Comparison of ENCODE assay signal across 8 mouse cellular contexts in the genomic region with DNA sequence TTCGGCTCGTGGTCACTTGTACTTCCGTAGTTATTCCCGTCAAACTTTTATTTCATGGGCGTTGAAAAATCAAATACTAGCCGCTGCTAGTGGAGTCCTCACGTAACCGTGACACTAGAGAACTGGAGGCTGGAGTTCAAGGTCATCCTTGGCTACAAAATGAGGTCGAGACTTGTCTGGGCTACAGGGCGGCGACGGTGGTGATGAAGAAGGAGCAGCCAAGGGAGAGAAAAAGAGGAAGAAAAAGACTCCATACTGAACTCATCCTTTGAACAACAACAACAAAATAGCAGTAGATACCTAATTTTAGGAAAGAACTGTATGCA. TPM values are rescaled to one million over a fixed set of nuclear protein-coding genes. Genes with fewer than 3 reads are reported as not detected.
DNase-seq lines count a peak whose midpoint lies in the region; ATAC-seq and TF ChIP-seq lines count a peak whose summit lies in the region.

No protein-coding gene starts in this region.

- H3K79me2 ChIP-seq in C2C12 (ENCODE audit: control insufficient read depth, insufficient read depth), result peaks cover 57% of the 10 kb centered on the region
- peaks cover 43% of the 10 kb centered on the region for H3K79me2 ChIP-seq in myocyte (ENCODE audit: control insufficient read depth, insufficient read depth)

- H3K27ac ChIP-seq in embryonic fibroblast, embryonic 13.5 days (ENCODE audit: insufficient read depth, low read length), result peak overlapping the region; percentile 96
- H3K27ac ChIP-seq in kidney, embryonic 16.5 days (ENCODE audit: low read length), result peak overlapping the region; percentile 99

- peak overlapping the region; percentile 92 for H3K4me3 ChIP-seq in C2C12 (ENCODE audit: insufficient read depth, poor library complexity, severe bottlenecking)
- H3K4me3 ChIP-seq in embryonic fibroblast, embryonic 13.5 days (ENCODE audit: insufficient read depth, low read length), result peak overlapping the region; percentile 52
- H3K4me3 ChIP-seq in kidney, embryonic 16.5 days (ENCODE audit: low read length), result peak overlapping the region; percentile 98
- H3K4me3 ChIP-seq in myocyte, result peak overlapping the region; percentile 74

- H3K36me3 ChIP-seq in C2C12 (ENCODE audit: control insufficient read depth, insufficient read depth), result peaks cover 8% of the 10 kb centered on the region
- peaks cover 6% of the 10 kb centered on the region; the same call in 1 of the 2 replicates for H3K36me3 ChIP-seq in kidney, embryonic 16.5 days (ENCODE audit: insufficient read depth, low read length)
- no peaks in the 10 kb centered on the region for H3K36me3 ChIP-seq in myocyte (ENCODE audit: control insufficient read depth, insufficient read depth)

- H3K27me3 ChIP-seq in C2C12 (ENCODE audit: control insufficient read depth, insufficient read depth, insufficient read length) (no peaks in the 10 kb centered on the region), myocyte (ENCODE audit: control insufficient read depth, insufficient read depth, insufficient read length) (no peaks in the 10 kb centered on the region)
- H3K27me3 ChIP-seq in kidney, embryonic 16.5 days (ENCODE audit: insufficient read depth, low read length), result no peaks in the 10 kb centered on the region

- ATAC-seq in frontal cortex, adult (ENCODE audit: low TSS enrichment), result 0 out of 2 replicates have a peak, but pooled peaks have one; percentile 1
- no peak; the same call in 1 of the 2 replicates for ATAC-seq in kidney, embryonic 16.5 days (ENCODE audit: low FRiP score, low TSS enrichment)

- no peak for DNase-seq in frontal cortex, postnatal 14 days (ENCODE audit: low spot score in 2 of 2)
- no peak for DNase-seq in urinary bladder, adult 18-20 months (ENCODE audit: low spot score in 2 of 2)
- DNase-seq in spleen, postnatal 36 days (ENCODE audit: low spot score in 2 of 2), result no peak

- peaks cover 36% of the 10 kb centered on the region for H3K79me3 ChIP-seq in C2C12 (ENCODE audit: low read depth)

- WGBS in kidney, embryonic 16.5 days, result under 1% methylated on average over 12 of the region's 12 CpGs

- H3K4me1 ChIP-seq in embryonic fibroblast, embryonic 13.5 days (ENCODE audit: control insufficient read depth, insufficient read depth, low read length), result peaks cover 3% of the 10 kb centered on the region
- H3K4me1 ChIP-seq in kidney, embryonic 16.5 days (ENCODE audit: insufficient read depth, low read length), result peaks cover 16% of the 10 kb centered on the region

- peak overlapping the region; percentile 35 for H3ac ChIP-seq in C2C12 (ENCODE audit: control insufficient read depth, insufficient read length, low read depth)
- H3ac ChIP-seq in myocyte (ENCODE audit: control insufficient read depth, insufficient read length), result peak overlapping the region; percentile 95

- H3K4me2 ChIP-seq in kidney, embryonic 16.5 days (replicated peaks; ENCODE audit: low read depth, low read length), result peak overlapping the region; percentile 77
- H3K4me2 ChIP-seq in myocyte (ENCODE audit: low read depth), result peak overlapping the region; percentile 72

- H3K9ac ChIP-seq in kidney, embryonic 16.5 days (replicated peaks; ENCODE audit: low read length), result peak overlapping the region; percentile 100

- no peaks in the 10 kb centered on the region for H3K9me3 ChIP-seq in kidney, embryonic 16.5 days (ENCODE audit: low read length)

- TF ChIP-seq POLR2A in embryonic fibroblast, embryonic 13.5 days (IDR thresholded peaks at IDR 0.05; ENCODE audit: low read depth, low read length), result no peak
- no peak for TF ChIP-seq POLR2A in myocyte (IDR thresholded peaks at IDR 0.05; ENCODE audit: insufficient read length, low read depth)

- no peak for TF ChIP-seq CTCF in C2C12 (IDR thresholded peaks at IDR 0.05; ENCODE audit: control insufficient read depth, insufficient read depth, insufficient read length)
- TF ChIP-seq CTCF in embryonic fibroblast, embryonic 13.5 days (IDR thresholded peaks at IDR 0.05; ENCODE audit: borderline replicate concordance, insufficient read depth, low read length), result no peak

TF ChIP-seq in C2C12, 6 proteins besides CTCF, POLR2A, EP300 and RAD21:
- no peak for TF ChIP-seq MYOD1 (IDR thresholded peaks at IDR 0.05; ENCODE audit: control insufficient read depth, insufficient read length, low read depth)

TF ChIP-seq in myocyte, 11 proteins besides CTCF, POLR2A, EP300 and RAD21:
- TF ChIP-seq MYOD1 (IDR thresholded peaks at IDR 0.05; ENCODE audit: control insufficient read depth in 1 of 3, insufficient read length in 2 of 3, low read depth in 2 of 3), result no peak
- no peak for TF ChIP-seq TCF3 (IDR thresholded peaks at IDR 0.05; ENCODE audit: insufficient read length, low read depth)
- no peak for TF ChIP-seq MYOG (IDR thresholded peaks at IDR 0.05; ENCODE audit: control insufficient read depth in 1 of 3, insufficient read depth in 1 of 3, insufficient read length in 2 of 3, low read depth in 2 of 3)
- no peak for TF ChIP-seq SRF (IDR thresholded peaks at IDR 0.05; ENCODE audit: control insufficient read depth, insufficient read length, low read depth)
- TF ChIP-seq POLR2AphosphoS2 (IDR thresholded peaks at IDR 0.05; ENCODE audit: insufficient read length, low read depth), result no peak
- TF ChIP-seq USF1 (IDR thresholded peaks at IDR 0.05; ENCODE audit: low read depth), result no peak

RNA-seq across cellular contexts. Expression of gene Hectd1, which starts 0.7 kb away (rescaled TPM):
- polyA plus RNA-seq in C2C12 (2012; fragmentation: generic; extraction: Trizol) (17.4 TPM), myocyte (2012; fragmentation: generic; extraction: Trizol) (15.4 TPM)
- polyA plus RNA-seq in embryonic fibroblast, embryonic 13.5 days (2011; ENCODE audit: insufficient read length, low read depth, missing spikeins), result 92.4 and 93.5 TPM in 2 replicates
- 37.3 and 41.8 TPM in 2 replicates for polyA plus RNA-seq in kidney, embryonic 16.5 days (2015; fragmentation: Nextera tagmentation; extraction: Ambion mirVana)
